Mouse (Mus musculus) layer of hippocampus, adult 2 months (tissue): Measurements from ENCODE around the gene Npas3. TPM values are rescaled to one million over a fixed set of nuclear protein-coding genes. Genes with fewer than 3 reads are reported as not detected.
A peak's percentile ranks its signal among the peaks of the same experiment; 100 is the strongest.

Source experiments
- DNase-seq, 2 experiments: peaks; one replicate each; pipeline ENCODE4 v3.0.0; 2022; ENCODE audit warnings: low spot score in 2 of 2
- H3K27ac ChIP-seq: fragments of 200-600 bp; 2 replicates; pipeline ENCODE4 v1.8.1; 2022
- H3K4me3 ChIP-seq: fragments of 200-600 bp; 2 replicates; pipeline ENCODE4 v1.8.1; 2022; ENCODE audit warnings: mild to moderate bottlenecking
- CTCF ChIP-seq: fragments of 200-600 bp; conservative IDR thresholded peaks from 2 replicates; pipeline ENCODE4 v1.8.1; 2022; ENCODE audit warnings: antibody characterized with exemption, mild to moderate bottlenecking, moderate library complexity
- total RNA-seq, 2 experiments: library from RNA; stranded (reverse); gene quantifications; 2 replicates each; pipeline ENCODE4 v1.2.3; 2021

The Npas3 gene
- total RNA-seq, 2 experiments from 2014 or later, result 22.9 to 29.1 TPM

DNA sequence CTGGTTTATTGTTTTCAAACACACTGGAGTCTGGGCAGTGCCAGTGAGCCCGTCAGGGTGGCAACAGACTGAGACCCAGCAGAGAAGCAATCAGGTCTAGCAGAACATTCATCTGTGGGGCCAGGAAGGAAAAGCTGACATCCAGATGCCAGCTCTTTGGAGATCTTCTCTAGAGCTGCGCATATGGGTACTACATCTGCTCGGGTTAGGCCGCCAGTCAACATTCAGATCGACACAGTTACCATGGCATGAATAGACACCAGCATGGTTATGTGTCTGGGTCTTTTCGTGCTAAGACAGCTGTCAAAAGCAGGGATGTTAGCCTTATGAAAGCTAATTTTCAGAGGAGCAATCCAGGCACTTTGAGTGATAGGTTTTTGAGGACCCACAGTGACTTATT lies 407.8 kb downstream of the Npas3 start:
- no peak overlapping the region for H3K4me3 ChIP-seq
- peak in 1 of 2 experiments; percentile 16 for DNase-seq
- H3K27ac ChIP-seq, result no peak overlapping the region
- TF ChIP-seq CTCF, result no peak

DNA sequence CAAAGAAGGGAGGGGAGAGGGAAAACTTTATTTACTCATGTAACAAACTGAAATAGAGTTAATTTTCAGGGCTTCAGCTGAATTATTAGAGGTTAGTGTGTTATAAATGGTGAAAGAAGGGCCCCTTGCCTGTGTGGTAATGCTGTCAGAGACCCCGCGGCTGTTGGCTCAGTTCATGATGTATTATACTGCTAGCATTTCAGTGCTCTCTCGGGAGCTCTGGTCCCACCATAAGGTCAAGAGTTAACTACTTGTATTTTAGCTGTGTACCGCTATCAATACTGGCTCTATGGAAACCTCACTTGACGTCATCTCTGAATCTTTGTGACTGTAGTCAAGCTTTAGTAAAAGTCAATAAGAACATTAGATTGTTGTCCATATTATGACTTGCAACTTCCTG lies 415.6 kb downstream of the Npas3 start:
- TF ChIP-seq CTCF, result no peak
- no peak overlapping the region for H3K27ac ChIP-seq
- no peak for DNase-seq
- H3K4me3 ChIP-seq, result no peak overlapping the region

DNA sequence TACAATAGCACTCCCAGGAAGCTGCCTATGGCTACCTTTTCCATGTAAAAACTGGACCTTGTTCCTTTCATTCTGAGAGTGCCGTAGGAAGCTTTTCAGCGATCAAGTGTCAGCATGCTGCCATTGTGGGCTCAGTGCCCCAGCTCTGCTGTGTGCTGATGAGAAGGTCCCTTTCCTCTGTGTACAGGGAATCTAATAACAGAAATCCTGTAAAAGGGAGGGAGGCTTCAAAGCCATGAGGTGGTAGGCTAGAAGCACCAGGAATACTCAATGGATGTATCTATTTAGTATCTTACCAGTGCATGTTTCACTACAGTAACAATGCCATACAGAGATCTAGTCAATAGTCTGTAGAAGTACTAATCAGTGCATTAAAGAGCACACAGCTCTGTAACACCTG lies 423.4 kb downstream of the Npas3 start:
- no peak overlapping the region for H3K4me3 ChIP-seq
- no peak for TF ChIP-seq CTCF
- no peak overlapping the region for H3K27ac ChIP-seq
- no peak for DNase-seq

DNA sequence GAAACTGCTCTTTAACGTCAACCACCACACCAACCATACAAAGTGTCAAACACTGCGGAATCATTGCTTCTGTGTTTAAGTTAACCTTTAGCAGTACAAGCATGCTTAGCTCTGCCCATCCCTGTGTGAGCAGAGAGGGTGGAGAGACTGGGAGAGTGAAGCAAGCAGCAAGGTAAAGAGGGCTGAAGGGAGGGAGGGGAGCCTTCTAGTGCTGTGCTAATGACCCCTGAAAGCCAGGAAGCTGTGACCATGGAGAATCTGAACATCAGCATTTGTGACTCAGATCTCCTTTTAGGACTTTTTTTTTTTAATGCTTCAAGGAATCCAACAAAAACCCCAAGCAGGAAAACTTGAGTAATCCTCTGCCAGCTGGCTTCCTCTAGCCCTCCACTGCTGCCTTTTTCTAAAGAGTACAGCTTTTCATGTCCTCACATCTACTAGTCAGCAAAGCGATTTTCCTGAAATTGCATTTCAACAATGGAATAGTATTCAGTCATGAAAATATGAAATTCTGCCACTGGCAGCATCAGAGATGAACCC lies 428.7 kb downstream of the Npas3 start:
- Histone ChIP-seq H3K27ac (no peak overlapping the region), H3K4me3 (no peak overlapping the region)
- TF ChIP-seq CTCF, result no peak
- no peak for DNase-seq

DNA sequence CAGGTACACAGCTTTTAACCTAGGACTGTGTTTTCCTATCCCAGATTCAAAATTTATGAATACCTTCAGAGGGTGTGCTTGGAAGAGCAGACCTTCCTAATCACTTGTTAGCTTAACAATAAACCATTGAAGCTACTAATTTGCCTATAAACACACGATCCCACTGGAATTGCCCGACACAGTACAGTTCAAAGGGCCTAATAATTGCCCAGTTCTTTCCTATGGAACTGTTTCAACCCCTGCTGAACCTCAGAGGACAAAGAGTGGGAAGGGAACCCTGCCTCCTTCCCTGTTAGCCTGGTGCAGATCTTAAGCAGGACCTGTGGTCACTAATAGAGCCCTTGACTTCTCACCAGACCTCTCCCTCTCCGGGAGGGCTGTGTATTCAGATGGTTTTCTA lies 429.7 kb downstream of the Npas3 start:
- Histone ChIP-seq H3K27ac (peak overlapping the region; percentile 28; the same call in 1 of the 2 replicates), H3K4me3 (no peak overlapping the region)
- no peak for DNase-seq
- no peak for TF ChIP-seq CTCF

DNA sequence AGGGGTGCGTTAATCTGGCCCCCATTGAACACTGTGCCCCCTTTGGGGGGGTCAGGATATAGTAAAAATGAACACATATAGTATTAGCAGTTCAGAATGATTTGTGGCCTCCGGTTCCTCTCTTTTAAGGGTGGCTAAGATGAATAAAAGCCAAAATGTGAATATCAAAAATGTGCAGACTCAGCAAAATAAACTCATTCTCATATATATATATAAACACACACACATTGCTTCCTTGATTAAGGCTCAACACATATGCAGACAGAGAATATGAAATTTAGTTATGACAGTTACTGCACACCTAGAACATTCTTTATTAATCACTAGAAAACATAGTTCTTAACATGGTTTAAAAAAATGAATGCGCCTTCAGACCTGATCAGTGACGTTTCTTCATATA lies 430.7 kb downstream of the Npas3 start:
- Histone ChIP-seq H3K27ac (no peak overlapping the region), H3K4me3 (no peak overlapping the region)
- DNase-seq, result no peak
- TF ChIP-seq CTCF, result no peak

DNA sequence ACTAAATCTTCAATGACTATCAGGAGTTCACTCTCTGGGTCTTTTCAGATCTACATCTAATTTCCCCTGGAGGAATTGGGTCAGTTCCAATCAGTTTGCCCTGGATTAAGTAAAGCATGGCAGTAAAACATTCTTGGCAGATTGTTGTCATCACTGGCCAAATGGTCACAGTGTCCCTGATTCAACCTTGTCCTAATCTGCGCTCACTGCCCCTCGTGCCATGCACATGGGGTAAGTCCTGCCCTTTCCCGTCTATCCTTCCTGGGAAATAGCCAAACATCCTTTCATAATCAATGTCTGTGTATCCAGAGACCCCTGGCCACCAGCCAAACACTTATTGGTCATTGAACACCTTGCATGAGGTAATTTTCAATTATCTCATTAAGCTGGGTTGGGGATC lies 432.0 kb downstream of the Npas3 start:
- H3K27ac ChIP-seq, result no peak overlapping the region
- no peak for DNase-seq
- no peak overlapping the region for H3K4me3 ChIP-seq
- TF ChIP-seq CTCF, result no peak

DNA sequence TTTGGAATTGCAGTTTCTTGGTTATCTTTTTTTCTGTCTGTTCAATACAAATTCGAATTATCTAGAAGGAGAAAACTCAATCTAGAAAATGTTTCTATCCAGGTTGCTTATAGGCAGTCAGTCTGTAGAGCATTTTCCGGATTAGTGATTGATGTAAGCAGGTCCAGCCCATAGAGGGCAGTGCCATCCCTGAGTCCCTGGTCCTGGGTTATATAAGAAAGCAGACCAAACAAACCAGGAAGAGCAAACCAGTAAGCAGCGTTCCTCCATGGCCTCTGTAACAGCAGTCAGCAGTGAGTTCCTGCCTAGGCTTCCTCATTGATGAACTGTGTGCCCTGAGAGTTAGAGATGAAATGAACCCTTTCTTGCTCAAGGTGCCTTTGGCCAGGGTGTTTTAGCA lies 433.6 kb downstream of the Npas3 start:
- Histone ChIP-seq H3K4me3 (no peak overlapping the region), H3K27ac (no peak overlapping the region)
- TF ChIP-seq CTCF, result peak; percentile 62
- no peak for DNase-seq

DNA sequence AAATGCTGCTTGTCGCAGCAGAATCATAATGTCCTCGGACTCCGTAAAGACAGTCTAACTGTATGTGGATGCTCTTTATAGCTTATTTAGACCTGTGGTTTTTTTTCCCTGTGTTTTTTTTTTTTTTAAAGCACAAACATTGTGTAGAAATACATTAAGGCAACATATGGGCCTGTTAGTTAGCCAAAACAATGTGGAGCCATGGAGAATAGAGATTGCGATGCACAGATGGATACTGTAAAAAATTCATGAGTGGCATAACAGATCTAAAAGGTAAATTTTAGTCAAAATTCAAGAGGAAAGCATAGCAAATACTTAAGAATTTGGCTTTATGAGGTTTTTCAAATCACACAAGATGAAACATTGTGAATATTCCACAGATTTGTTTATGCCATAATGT lies 444.0 kb downstream of the Npas3 start:
- TF ChIP-seq CTCF, result no peak
- no peak overlapping the region for H3K27ac ChIP-seq
- no peak for DNase-seq
- no peak overlapping the region for H3K4me3 ChIP-seq

DNA sequence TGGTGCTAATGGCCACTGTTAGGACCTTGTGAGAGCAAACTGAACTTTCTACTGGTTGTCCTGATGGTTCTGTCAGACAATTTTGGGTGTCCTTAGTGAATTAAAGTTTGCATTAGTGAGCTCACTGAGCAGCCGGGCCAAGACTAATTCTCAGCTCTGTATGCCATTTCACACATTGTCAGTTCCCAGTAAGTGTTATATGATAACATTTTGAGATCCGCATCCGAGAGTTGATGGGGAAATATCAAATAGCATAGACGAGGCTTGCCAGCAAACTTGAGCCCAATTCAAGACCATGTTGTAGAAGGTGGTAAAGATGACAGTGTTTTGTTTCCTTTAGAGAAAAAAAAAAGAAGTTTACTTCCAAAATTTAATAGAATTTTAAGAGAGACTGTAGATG lies 445.9 kb downstream of the Npas3 start:
- no peak for TF ChIP-seq CTCF
- no peak for DNase-seq
- H3K27ac ChIP-seq, result no peak overlapping the region
- no peak overlapping the region for H3K4me3 ChIP-seq

DNA sequence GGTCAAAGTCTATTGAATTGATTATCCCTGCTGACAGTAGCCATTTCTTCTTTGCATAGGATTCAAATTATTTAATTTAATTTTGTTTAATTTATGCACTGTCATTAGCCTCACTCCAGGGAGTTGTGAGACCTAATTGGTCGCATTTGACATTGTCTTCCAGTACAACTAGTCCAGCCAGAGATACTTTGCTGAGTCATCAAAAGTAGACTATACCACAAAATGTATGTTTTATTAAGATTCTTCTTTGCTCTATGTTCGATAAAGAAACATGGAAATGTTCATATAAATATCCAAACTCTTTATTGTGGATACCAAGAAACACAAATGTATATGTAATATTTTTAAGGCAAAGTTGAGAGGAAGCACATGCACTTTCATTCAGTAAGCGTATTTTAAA lies 446.8 kb downstream of the Npas3 start:
- Histone ChIP-seq H3K27ac (no peak overlapping the region), H3K4me3 (no peak overlapping the region)
- DNase-seq, result no peak
- no peak for TF ChIP-seq CTCF

DNA sequence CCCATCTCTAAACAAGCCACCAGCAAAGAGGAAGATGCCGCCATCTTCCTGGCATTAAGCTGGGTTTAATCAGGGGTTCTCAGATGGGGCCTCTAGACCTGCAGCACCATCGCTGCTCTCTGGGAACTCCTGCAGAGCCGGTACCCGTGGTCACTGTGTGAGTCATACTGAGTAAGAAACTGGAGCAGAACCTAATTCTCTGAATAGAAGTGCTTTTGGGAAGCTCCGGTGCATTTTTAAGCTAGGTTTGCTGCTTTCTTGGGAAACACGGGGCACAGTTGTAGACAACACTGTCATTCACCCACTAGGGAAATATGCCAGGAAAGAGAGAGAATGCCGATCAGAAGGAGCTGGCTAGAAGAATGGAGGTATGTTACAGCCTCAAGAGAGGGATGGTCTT lies 449.2 kb downstream of the Npas3 start:
- peak overlapping the region; percentile 12; the same call in 1 of the 2 replicates for H3K27ac ChIP-seq
- DNase-seq, result no peak
- TF ChIP-seq CTCF, result no peak

DNA sequence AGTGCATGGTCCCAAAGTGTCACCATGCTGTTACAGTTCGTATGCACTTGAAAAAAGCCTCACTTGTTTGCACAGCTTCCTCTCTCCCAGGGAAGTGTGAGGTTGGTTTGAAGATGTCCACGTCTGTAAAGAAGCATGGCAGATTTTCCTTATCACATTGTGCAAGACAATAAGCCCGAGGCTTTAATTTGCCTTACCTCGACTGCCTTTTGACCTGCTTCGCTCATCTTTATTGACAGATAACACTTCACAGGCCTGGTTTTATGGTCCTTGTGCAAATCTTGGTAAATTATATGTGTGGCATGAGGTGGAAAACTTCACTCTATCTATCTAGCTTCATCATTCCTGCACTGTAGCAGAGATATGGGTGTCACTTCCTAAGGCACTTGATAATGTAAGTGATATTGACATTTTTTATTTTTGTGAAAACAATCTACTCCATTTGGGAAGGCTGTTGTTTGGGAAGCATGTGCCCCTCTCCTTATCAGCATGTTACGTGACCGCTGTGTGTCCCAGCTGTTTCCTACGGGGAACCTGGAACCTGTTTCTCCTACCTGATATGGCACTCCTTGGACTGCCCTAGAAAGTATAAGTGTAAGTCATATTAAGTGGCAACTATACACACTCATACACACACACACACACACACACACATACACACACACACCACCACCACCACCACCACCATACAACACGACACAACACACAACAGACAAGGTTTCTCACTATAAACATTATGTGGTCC lies 450.2 kb downstream of the Npas3 start:
- TF ChIP-seq CTCF, result no peak
- peak overlapping the region; percentile 12 for H3K27ac ChIP-seq
- DNase-seq, result no peak
- no peak overlapping the region for H3K4me3 ChIP-seq

More for the DNA sequence above, 449.2 kb downstream of the Npas3 start:
- no peak overlapping the region for H3K4me3 ChIP-seq

DNA sequence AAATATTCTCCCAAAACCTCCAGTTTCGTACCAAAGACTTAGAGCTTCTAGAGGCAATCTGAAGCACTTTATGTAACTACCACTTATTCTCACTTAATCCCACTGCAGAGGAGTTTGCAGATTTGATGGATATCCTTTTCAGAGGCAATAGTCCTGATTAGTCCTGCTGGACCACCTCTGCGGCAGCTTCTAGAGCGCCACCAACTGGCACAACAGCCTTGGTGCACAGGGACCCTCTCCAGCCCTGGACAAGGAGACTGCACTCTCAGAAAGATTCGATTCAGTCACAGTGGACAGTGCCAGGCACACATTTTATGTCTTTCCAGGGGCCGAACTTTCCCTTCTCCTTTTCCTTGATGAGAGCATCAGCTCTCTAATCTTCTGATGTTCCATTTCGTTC lies 471.4 kb downstream of the Npas3 start:
- H3K4me3 ChIP-seq, result no peak overlapping the region
- DNase-seq, result peak; percentile 7 to 16
- 0 out of 2 replicates have a peak overlapping the region, but pooled peaks have one; percentile 18 for H3K27ac ChIP-seq
- peak; percentile 75 for TF ChIP-seq CTCF
